Mouse (Mus musculus): ENCODE data around the gene Cldn7. TPM values are rescaled to one million over a fixed set of nuclear protein-coding genes. Genes with fewer than 3 reads are reported as not detected.
"Not testable (repeated sequence)": the region's sequence is repeated elsewhere in the genome, so short reads cannot be mapped to it uniquely, and the experiment has no call there.

Cldn7 gene
- polyA plus RNA-seq, 1 experiment from 2014 or later: 5.7 TPM

DNA sequence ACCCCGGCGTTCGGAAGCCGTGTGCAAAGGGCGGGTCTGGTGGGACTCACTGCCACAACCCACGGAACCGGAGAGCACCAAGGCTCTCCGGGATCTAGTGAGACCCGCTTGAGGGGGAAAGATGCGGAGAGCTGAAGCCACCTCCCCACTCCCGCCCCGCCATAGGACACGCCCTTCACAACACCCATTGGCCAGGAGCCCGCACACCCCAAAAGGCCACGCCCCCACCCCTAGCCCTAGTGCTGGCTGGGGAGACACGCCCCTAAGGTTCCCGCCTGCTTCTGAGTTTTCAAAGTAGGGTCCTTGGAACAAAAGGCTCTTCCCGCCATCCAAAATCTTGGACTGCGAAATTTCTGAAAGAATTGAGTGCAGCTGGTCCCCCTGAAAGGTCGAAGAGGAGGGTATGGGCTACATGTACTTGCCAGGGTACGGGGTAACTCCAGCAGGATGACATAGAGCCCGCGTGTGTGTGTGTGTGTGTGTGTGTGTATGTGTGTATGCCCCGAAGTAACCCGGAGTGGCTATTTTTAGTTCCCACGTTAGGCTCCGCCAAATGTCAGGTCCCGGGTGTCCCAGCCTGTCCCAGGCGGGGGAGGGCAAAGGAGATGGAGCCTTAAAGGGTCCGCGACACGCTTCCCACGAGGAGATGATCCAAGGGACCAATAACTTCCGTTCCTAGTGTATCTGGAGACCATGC, 16.4 kb upstream of the Cldn7 start, which contains the start of gene Slc2a4:
Gene Slc2a4, minus strand, starts transcription at position 123 of the 697 bp plus-strand sequence.
- Histone ChIP-seq H3K4me1 (peaks cover 25% of the 10 kb centered on the region), H3K9me3 (no peaks in the 10 kb centered on the region), H3K4me2 (peak within 1 kb of the TSS; percentile 68), H3K9ac (peak within 1 kb of the TSS; percentile 57), H3K4me3 (replicated peaks) (peak within 1 kb of the TSS; percentile 45), H3K27me3 (peaks cover 13% of the 10 kb centered on the region), H3K36me3 (replicated peaks) (peaks cover 18% of the 10 kb centered on the region), H3K27ac (peak within 1 kb of the TSS; percentile 92)
- ATAC-seq (ENCODE audit: low FRiP score): peak; percentile 96
- 1% methylated on average over 34 of the region's 34 CpGs for WGBS

DNA sequence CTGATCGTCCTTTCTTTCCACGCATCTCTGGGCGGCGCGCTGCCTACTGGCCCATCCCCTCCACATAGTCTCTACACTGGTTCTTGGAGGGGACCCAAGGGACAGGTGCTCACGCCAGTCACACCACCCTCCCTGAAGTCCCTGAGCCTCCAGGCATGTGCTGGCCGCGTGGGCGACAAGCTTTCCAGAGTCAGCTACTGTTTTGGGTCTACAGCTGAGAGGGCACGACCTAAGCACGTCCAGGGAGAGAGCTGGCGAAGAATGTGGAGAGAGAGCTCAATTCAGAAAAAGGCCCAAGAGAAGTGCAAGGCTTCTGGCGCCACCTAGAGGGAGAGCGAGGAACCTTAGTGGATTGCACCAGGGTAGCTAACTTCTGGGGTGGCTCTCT, 15.8 kb upstream of the Cldn7 start:
- peak overlapping the region; percentile 57 for H3K9ac ChIP-seq
- WGBS: 0% methylated on average over 14 of the region's 14 CpGs

DNA sequence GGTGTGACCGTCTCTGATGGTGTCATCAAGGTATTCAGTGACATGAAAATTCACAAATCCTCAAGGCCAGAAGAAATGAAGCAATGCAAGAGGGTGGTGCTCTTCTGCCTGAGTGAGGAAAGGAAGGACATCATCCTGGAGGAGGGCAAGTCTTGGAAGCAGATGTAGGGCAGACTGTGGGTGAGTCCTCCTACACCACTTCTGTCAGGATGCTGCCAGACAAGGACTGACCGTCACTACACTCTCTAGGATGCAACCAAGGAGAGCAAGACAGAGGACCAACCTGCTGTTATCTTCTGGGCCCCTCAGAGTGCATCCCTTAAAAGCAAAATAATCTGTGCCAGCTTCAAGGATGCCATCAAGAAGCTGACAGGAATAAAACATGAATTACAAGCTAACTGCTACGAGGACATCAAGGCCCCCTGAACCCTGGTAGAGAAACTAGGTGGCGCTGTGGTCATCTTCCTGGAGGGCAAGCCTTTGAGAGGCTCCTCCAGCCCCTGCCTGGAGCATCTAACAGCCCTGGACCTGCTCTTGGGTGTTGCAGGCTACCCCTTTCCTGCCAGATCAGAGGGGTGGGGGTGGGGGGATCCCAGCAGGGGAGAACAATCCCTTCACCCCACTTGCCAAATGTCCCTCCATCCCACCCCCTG, 13.6 kb upstream of the Cldn7 start:
- Histone ChIP-seq H3K4me1 (peaks cover 25% of the 10 kb centered on the region), H3K27me3 (peaks cover 13% of the 10 kb centered on the region), H3K36me3 (replicated peaks) (no peaks in the 10 kb centered on the region), H3K4me3 (replicated peaks) (no peak overlapping the region), H3K27ac (no peak overlapping the region), H3K9me3 (no peaks in the 10 kb centered on the region), H3K9ac (peak overlapping the region; percentile 17; the same call in 1 of the 2 replicates), H3K4me2 (no peak overlapping the region)
- no peak for ATAC-seq (ENCODE audit: low FRiP score)
- WGBS: 46% methylated on average over 4 of the region's 4 CpGs

More for the DNA sequence above, 15.8 kb upstream of the Cldn7 start:
- H3K4me1 ChIP-seq: peaks cover 25% of the 10 kb centered on the region
- peak overlapping the region; percentile 45 for H3K4me3 ChIP-seq (replicated peaks)
- peak; percentile 58 for ATAC-seq (ENCODE audit: low FRiP score)
- peak overlapping the region; percentile 68 for H3K4me2 ChIP-seq
- H3K27ac ChIP-seq: peak overlapping the region; percentile 92
- H3K9me3 ChIP-seq: no peaks in the 10 kb centered on the region
- H3K36me3 ChIP-seq (replicated peaks): peaks cover 17% of the 10 kb centered on the region
- H3K27me3 ChIP-seq: peaks cover 13% of the 10 kb centered on the region

DNA sequence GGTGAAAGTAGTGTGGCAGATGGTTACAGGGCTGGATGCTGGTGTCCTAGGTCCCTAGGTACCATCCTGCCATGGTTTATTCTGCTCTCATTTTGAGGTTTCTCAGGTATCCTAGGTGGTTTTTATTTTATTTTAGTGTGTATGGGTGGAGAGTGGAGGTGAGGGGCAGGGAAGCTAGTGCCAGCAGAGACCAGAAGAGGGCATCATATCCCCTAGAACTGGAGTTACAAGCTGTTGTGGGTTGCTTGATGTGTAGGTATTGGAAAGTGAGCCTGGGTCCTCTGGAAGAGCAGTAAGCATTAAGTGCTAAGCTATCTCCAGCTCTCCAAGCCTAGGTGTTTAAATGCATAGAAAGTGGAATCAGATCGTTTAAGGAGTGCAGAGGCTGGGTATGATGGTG, 12.3 kb upstream of the Cldn7 start:
- no peak for ATAC-seq (ENCODE audit: low FRiP score)
- Histone ChIP-seq H3K4me3 (replicated peaks) (no peak overlapping the region), H3K9me3 (no peaks in the 10 kb centered on the region), H3K27ac (no peak overlapping the region), H3K4me2 (no peak overlapping the region), H3K36me3 (replicated peaks) (no peaks in the 10 kb centered on the region), H3K9ac (no peak overlapping the region), H3K27me3 (peaks cover 13% of the 10 kb centered on the region), H3K4me1 (peaks cover 14% of the 10 kb centered on the region)
- 53% methylated on average over 1 of the region's 1 CpGs for WGBS

DNA sequence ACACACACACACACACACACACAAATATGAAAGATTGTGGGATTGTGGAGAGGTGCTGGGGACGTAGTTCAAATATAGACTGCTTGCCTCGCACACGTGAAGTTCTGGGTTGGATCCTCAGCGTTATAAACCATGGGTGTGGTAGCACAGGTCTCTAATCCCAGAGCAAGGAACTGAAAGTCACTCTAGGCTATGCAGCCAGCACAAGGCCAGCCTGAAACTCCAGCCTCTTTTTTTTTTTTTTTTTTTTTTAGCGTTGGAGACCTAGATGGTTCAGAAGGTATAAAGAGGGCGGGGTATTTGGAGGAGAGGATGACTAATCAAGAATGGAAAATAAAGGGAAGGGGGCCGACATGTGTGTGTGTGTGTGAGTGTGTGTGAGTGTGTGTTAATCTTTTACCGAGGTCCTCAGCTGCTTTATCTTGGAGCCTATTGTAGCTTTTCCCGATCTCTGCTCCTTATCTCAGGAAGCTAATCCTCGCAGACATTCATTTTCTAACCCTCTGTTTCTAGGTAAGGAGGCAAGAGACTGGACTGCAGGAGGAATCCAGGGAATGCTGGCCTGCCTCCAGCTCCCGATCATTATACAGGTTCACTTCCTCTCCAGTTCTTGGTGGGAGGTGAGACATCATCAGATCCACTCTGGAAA, 11.2 kb upstream of the Cldn7 start:
- Histone ChIP-seq H3K9ac (no peak overlapping the region), H3K9me3 (no peaks in the 10 kb centered on the region), H3K27ac (no peak overlapping the region), H3K36me3 (replicated peaks) (no peaks in the 10 kb centered on the region), H3K4me2 (no peak overlapping the region), H3K27me3 (peaks cover 14% of the 10 kb centered on the region), H3K4me1 (peaks cover 7% of the 10 kb centered on the region), H3K4me3 (replicated peaks) (no peak overlapping the region)
- WGBS: 72% methylated on average over 11 of the region's 11 CpGs
- ATAC-seq (ENCODE audit: low FRiP score): no peak

DNA sequence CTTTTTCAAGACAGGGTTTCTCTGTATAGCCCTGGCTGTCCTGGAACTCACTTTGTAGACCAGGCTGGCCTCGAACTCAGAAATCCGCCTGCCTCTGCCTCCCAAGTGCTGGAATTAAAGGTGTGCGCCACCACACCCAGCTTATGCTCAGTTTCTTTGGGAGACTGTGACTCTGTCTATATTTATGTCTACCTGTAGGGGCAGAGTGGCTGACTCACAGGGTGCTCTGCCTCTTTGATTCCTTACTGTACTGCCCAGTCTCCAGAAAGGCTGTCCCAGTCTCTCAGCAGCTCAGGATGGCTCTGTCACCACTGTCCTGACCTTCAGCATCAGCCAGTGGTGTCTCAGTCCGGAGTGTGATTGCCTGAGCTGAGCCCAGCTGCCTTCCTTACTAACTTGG, 9.0 kb upstream of the Cldn7 start:
- H3K36me3 ChIP-seq (replicated peaks); H3K9me3 ChIP-seq; H3K4me1 ChIP-seq; ATAC-seq (ENCODE audit: low FRiP score); H3K4me3 ChIP-seq (replicated peaks); H3K9ac ChIP-seq; H3K27ac ChIP-seq; H3K4me2 ChIP-seq: not testable (repeated sequence)
- WGBS: 71% methylated on average over 4 of the region's 4 CpGs
- H3K27me3 ChIP-seq: peaks cover 27% of the 10 kb centered on the region

DNA sequence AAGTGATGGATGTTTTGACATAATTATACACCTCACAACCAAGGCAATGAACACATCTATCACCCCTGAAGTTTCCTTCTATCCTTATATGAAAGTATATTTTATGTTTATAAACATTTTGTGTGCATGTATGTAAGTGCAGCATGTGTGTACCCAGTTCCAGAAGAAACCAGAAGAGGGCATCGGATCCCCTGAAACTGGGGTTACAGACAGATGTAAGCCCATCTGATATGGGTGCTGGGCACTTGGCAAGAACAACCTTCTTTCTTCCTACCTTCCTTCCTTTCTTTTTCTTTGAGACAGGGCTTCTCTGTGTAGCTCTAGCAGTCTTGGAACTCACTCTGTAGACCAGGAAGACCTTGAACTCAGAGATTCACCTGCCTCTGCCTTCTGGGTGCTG, 8.4 kb upstream of the Cldn7 start:
- Histone ChIP-seq H3K4me1 (no peaks in the 10 kb centered on the region), H3K36me3 (replicated peaks) (no peaks in the 10 kb centered on the region), H3K27ac (no peak overlapping the region), H3K27me3 (peaks cover 26% of the 10 kb centered on the region), H3K4me2 (no peak overlapping the region), H3K4me3 (replicated peaks) (no peak overlapping the region), H3K9me3 (no peaks in the 10 kb centered on the region), H3K9ac (no peak overlapping the region)
- 73% methylated on average over 1 of the region's 1 CpGs for WGBS
- no peak for ATAC-seq (ENCODE audit: low FRiP score)

DNA sequence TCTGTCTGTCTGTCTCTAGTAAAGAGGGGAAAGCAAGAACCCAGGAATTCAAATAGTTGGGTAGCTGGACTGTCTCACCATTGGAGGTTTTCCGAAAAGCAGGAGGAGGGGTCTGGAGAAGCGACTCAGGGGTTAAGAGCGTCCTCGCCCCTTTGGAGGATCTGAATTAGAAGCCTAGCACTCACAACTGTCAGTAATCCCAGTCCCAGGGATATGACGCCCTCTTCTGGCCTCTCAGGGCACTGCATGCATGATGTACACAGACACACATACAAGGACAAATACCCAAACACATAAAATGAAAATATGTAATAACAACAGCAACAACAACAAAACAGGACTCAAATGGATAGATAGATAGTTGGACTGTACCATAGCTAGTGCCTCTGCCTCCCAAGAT, 4.0 kb upstream of the Cldn7 start:
- Histone ChIP-seq H3K9ac (no peak overlapping the region), H3K27me3 (peaks cover 63% of the 10 kb centered on the region), H3K36me3 (replicated peaks) (no peaks in the 10 kb centered on the region), H3K9me3 (no peaks in the 10 kb centered on the region), H3K4me2 (no peak overlapping the region), H3K4me3 (replicated peaks) (no peak overlapping the region), H3K4me1 (no peaks in the 10 kb centered on the region), H3K27ac (no peak overlapping the region)
- no peak for ATAC-seq (ENCODE audit: low FRiP score)
- 23% methylated on average over 5 of the region's 5 CpGs for WGBS

DNA sequence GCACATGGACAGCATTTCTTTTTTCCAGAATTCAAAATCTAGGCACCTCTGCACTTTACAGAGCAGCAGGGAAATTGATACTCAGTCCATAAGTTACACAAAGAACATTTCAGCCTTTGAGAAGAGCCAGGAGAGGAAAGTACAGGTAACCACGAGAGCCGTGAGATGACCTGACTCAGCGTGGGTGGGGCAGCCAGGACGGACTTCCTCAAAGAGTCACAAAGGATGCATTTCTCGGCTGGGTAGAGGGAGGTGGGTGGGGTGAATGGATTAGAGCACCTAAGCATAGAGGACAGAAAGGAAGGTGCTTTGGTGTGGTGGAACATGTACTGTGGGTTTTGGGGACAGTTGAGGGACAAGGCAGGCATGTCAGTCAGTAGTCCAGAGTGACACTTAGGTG, 2.7 kb upstream of the Cldn7 start:
- no peak overlapping the region for H3K4me2 ChIP-seq
- ATAC-seq (ENCODE audit: low FRiP score): no peak
- no peaks in the 10 kb centered on the region for H3K36me3 ChIP-seq (replicated peaks)
- H3K4me3 ChIP-seq (replicated peaks): no peak overlapping the region
- peaks cover 11% of the 10 kb centered on the region for H3K4me1 ChIP-seq
- H3K27ac ChIP-seq: no peak overlapping the region
- peaks cover 75% of the 10 kb centered on the region for H3K27me3 ChIP-seq
- no peak overlapping the region for H3K9ac ChIP-seq
- WGBS: 61% methylated on average over 5 of the region's 5 CpGs
- H3K9me3 ChIP-seq: no peaks in the 10 kb centered on the region

DNA sequence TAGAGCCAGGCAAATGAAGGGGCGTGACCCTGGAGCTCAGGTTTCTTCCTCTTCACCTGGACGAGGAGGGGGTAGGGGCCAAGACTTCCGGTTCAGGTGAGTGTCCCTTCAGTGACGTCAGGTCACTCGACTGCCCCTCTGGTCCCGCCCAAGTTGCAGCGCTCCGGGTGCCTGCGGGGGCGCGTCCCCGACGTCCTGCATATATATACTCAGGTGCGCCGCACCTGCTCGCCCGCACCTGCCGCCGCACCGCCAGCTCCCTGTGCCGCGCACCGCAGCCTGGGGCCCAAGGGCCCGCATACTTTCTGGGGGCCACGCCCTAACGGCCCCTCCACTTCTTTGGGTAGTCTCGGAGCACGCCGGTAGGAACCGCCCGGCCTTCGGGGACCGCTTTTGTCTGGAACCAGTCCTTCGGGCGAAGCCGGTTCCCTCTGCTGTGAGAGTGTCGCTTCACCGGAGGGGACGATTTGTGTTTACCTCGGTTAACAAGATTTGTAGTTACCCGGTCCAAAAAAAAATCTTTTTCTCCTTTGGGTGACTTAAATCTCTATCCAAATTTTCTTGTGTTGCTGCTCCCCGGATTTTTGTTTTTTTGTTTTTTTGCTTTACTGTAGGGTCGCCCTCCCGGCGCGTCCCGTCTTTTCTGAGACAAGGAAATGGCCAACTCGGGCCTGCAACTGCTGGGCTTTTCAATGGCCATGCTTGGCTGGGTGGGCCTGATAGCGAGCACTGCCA, 859 bp downstream of the Cldn7 start:
- peak overlapping the region; percentile 46 for H3K4me2 ChIP-seq

DNA sequence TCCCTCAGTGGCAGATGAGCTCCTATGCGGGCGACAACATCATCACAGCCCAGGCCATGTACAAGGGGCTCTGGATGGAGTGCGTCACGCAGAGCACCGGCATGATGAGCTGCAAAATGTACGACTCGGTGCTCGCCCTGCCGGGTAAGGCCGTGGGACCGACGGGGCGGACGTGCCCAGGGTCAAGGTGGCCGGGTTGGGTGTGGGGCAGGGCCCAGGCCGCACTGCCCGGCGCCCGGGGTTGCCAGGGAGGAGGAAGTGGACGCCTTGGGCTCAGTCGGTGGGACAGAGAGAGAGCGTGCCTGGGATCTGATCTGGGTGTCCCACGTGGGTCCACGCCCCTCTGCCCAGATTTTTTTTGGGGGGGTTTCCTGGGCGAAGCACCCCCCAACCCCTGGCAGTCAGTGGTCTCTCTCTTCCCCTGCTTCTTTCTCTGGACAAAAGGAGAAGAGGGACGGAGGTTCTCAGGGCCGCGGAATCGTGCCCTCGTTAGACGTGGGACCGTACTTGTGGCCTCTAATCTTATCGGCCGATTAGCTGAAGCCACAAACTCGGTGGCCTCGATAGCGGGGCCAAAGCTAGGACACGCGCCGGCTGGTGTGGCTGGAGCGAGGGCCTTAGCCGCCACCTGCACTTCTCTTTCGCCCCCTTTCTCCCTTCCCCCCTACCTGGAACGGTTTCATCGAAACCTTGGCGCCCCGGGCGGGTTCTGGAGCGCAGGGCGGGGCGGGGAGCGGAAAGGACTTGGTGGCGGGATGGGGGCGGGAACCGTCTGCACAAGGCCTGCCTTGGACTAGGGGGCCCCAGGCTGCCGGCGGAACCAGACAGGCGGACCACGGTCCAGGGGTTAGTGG, 1.7 kb downstream of the Cldn7 start:
- Histone ChIP-seq H3K9me3 (no peaks in the 10 kb centered on the region), H3K36me3 (replicated peaks) (peaks cover 28% of the 10 kb centered on the region), H3K4me3 (replicated peaks) (peak overlapping the region; percentile 31), H3K9ac (no peak overlapping the region; the same call in 1 of the 2 replicates), H3K27ac (no peak overlapping the region), H3K4me1 (peaks cover 11% of the 10 kb centered on the region), H3K4me2 (peak overlapping the region; percentile 46), H3K27me3 (peaks cover 69% of the 10 kb centered on the region)
- 2% methylated on average over 58 of the region's 59 CpGs for WGBS
- ATAC-seq (ENCODE audit: low FRiP score): no peak

More for the DNA sequence above, 859 bp downstream of the Cldn7 start:
- Histone ChIP-seq H3K9ac (no peak overlapping the region), H3K36me3 (replicated peaks) (peaks cover 23% of the 10 kb centered on the region), H3K9me3 (no peaks in the 10 kb centered on the region), H3K4me1 (peaks cover 11% of the 10 kb centered on the region), H3K27me3 (peaks cover 75% of the 10 kb centered on the region), H3K4me3 (replicated peaks) (peak overlapping the region; percentile 31), H3K27ac (no peak overlapping the region)
- ATAC-seq (ENCODE audit: low FRiP score): no peak
- WGBS: 1% methylated on average over 49 of the region's 49 CpGs

All from forebrain, embryonic 12.5 days (tissue).